Mouse (Mus musculus) CH12.LX (cell line): Measurements from ENCODE around the gene Syt8. TPM values are rescaled to one million over a fixed set of nuclear protein-coding genes. Genes with fewer than 3 reads are reported as not detected.

ENCODE experiments used
- DNase-seq: peaks from one replicate; pipeline ENCODE4 v3.0.0-alpha.2; 2013; ENCODE audit errors: extremely low read depth
- H3K27ac ChIP-seq: 2 replicates; pipeline ENCODE4 v1.5.1; 2012; ENCODE audit warnings: low read depth, mild to moderate bottlenecking, control low read depth, moderate library complexity; ENCODE audit not compliant: insufficient read depth
- H3K27me3 ChIP-seq: replicated peaks from 2 replicates; pipeline ENCODE3; 2012; ENCODE audit warnings: inconsistent platforms
- H3K36me3 ChIP-seq, 2 experiments: replicated peaks in 1 of 2; 2 replicates each; pipeline versions ENCODE3 to v1.6.1; 2012; ENCODE audit warnings: inconsistent platforms in 1 of 2, low read length in 1 of 2, mild to moderate bottlenecking in 1 of 2, mixed read lengths in 1 of 2, moderate library complexity in 1 of 2; ENCODE audit not compliant: control insufficient read depth in 1 of 2, insufficient read depth in 1 of 2
- H3K4me1 ChIP-seq, 2 experiments: 2 replicates each; pipeline ENCODE4 v1.6.1; 2012; ENCODE audit warnings: inconsistent platforms in 1 of 2, moderate library complexity in 1 of 2; ENCODE audit not compliant: insufficient read depth in 2 of 2, control insufficient read depth in 1 of 2
- H3K4me2 ChIP-seq: 2 replicates; pipeline ENCODE4 v1.6.1; 2012; ENCODE audit warnings: low read depth, mild to moderate bottlenecking, control low read depth; ENCODE audit not compliant: poor library complexity, insufficient read depth, severe bottlenecking
- H3K4me3 ChIP-seq, 3 experiments: fragments of 150-350 bp in 1 of 3; sonication (generic) in 1 of 3; replicated peaks in 1 of 3; 2 replicates each; pipeline versions ENCODE3 to v1.5.1; 2011 to 2012; ENCODE audit warnings: low read depth in 2 of 3, low read length in 2 of 3, mild to moderate bottlenecking in 2 of 3, moderate library complexity in 2 of 3, control low read depth in 1 of 3, improper control_type of control experiment in 1 of 3, inconsistent platforms in 1 of 3, mixed read lengths in 1 of 3; ENCODE audit not compliant: poor library complexity in 1 of 3
- H3K79me2 ChIP-seq: replicated peaks from 2 replicates; pipeline ENCODE4 v1.6.1; 2012; ENCODE audit warnings: mild to moderate bottlenecking, moderate library complexity; ENCODE audit not compliant: control insufficient read depth, poor library complexity, insufficient read depth, severe bottlenecking; ENCODE audit errors: extremely low read depth
- H3K9ac ChIP-seq: 2 replicates; pipeline ENCODE4 v1.6.1; 2012; ENCODE audit warnings: low read depth, mild to moderate bottlenecking, control low read depth, moderate library complexity; ENCODE audit not compliant: insufficient read depth
- H3K9me3 ChIP-seq: replicated peaks from 2 replicates; pipeline ENCODE3; 2012; ENCODE audit warnings: low read length, inconsistent platforms, mixed read lengths
- BHLHE40 ChIP-seq: IDR thresholded peaks from 2 replicates; pipeline ENCODE4 v1.6.1; 2011; ENCODE audit warnings: mild to moderate bottlenecking, low read depth, low read length, improper control_type of control experiment
- CHD1 ChIP-seq: IDR thresholded peaks from 2 replicates; pipeline ENCODE4 v1.6.1; 2012; ENCODE audit warnings: low read depth, low read length, improper control_type of control experiment, inconsistent platforms
- CTCF ChIP-seq, 2 experiments: IDR thresholded peaks in 1 of 2; conservative IDR thresholded peaks in 1 of 2; 2 replicates each; pipeline ENCODE4 v1.5.1; 2011 to 2012; ENCODE audit warnings: low read depth in 2 of 2, low read length in 2 of 2, improper control_type of control experiment in 1 of 2, inconsistent platforms in 1 of 2, mild to moderate bottlenecking in 1 of 2, moderate library complexity in 1 of 2
- ELF1 ChIP-seq: IDR thresholded peaks from 2 replicates; pipeline ENCODE4 v1.6.1; 2014; ENCODE audit warnings: low read depth, mild to moderate bottlenecking, inconsistent platforms, low read length, improper control_type of control experiment
- ETS1 ChIP-seq: conservative IDR thresholded peaks from 2 replicates; pipeline ENCODE4 v1.6.1; 2012; ENCODE audit warnings: low read depth, mild to moderate bottlenecking, inconsistent platforms, low read length, improper control_type of control experiment, moderate library complexity
- GABPA ChIP-seq: IDR thresholded peaks from 2 replicates; pipeline ENCODE4 v1.6.1; 2012; ENCODE audit warnings: low read depth, low read length, improper control_type of control experiment, inconsistent platforms; ENCODE audit not compliant: insufficient replicate concordance
- JUN ChIP-seq: IDR thresholded peaks from 2 replicates; pipeline ENCODE4 v1.6.1; 2011; ENCODE audit warnings: low read depth, mild to moderate bottlenecking, low read length, improper control_type of control experiment, moderate library complexity; ENCODE audit not compliant: insufficient read depth
- KAT2A ChIP-seq: IDR thresholded peaks from 2 replicates; pipeline ENCODE4 v1.6.1; 2012; ENCODE audit warnings: low read length, improper control_type of control experiment, inconsistent platforms; ENCODE audit not compliant: insufficient replicate concordance
- MAFK ChIP-seq: IDR thresholded peaks from 2 replicates; pipeline ENCODE4 v1.6.1; 2011; ENCODE audit warnings: low read length, improper control_type of control experiment; ENCODE audit not compliant: insufficient replicate concordance
- MAX ChIP-seq: IDR thresholded peaks from 2 replicates; pipeline ENCODE4 v1.6.1; 2011; ENCODE audit warnings: low read length, improper control_type of control experiment
- MAZ ChIP-seq: IDR thresholded peaks from 2 replicates; pipeline ENCODE4 v1.6.1; 2012; ENCODE audit warnings: low read depth, mild to moderate bottlenecking, inconsistent platforms, low read length, improper control_type of control experiment, moderate library complexity
- MEF2A ChIP-seq: IDR thresholded peaks from 2 replicates; pipeline ENCODE4 v1.6.1; 2014; ENCODE audit warnings: low read depth, mild to moderate bottlenecking, inconsistent platforms, low read length, improper control_type of control experiment, borderline replicate concordance
- MXI1 ChIP-seq: IDR thresholded peaks from 2 replicates; pipeline ENCODE4 v1.6.1; 2011; ENCODE audit warnings: mild to moderate bottlenecking, low read depth, low read length, improper control_type of control experiment
- MYC ChIP-seq: IDR thresholded peaks from 2 replicates; pipeline ENCODE4 v1.6.1; 2011; ENCODE audit warnings: low read depth, mild to moderate bottlenecking, improper control_type of control experiment, low read length
- NELFE ChIP-seq: IDR thresholded peaks from 2 replicates; pipeline ENCODE4 v1.6.1; 2011; ENCODE audit warnings: low read depth, low read length, improper control_type of control experiment
- NRF1 ChIP-seq: IDR thresholded peaks from 2 replicates; pipeline ENCODE4 v1.6.1; 2014; ENCODE audit warnings: low read depth, mild to moderate bottlenecking, inconsistent platforms, low read length, improper control_type of control experiment, moderate library complexity
- POLR2A ChIP-seq: IDR thresholded peaks from 2 replicates; pipeline ENCODE4 v1.6.1; 2011; ENCODE audit warnings: low read depth, mild to moderate bottlenecking, improper control_type of control experiment, low read length
- POLR2AphosphoS2 ChIP-seq: IDR thresholded peaks from 2 replicates; pipeline ENCODE4 v1.6.1; 2011; ENCODE audit warnings: low read depth, low read length, improper control_type of control experiment
- RCOR1 ChIP-seq: conservative IDR thresholded peaks from 2 replicates; pipeline ENCODE4 v1.6.1; 2012; ENCODE audit warnings: low read depth, mild to moderate bottlenecking, inconsistent platforms, low read length, improper control_type of control experiment
- SIN3A ChIP-seq: IDR thresholded peaks from 2 replicates; pipeline ENCODE4 v1.6.1; 2012; ENCODE audit warnings: low read length, improper control_type of control experiment, inconsistent platforms
- SMC3 ChIP-seq: IDR thresholded peaks from 2 replicates; pipeline ENCODE4 v1.6.1; 2011; ENCODE audit warnings: low read depth, low read length, improper control_type of control experiment
- TBP ChIP-seq: conservative IDR thresholded peaks from 2 replicates; pipeline ENCODE4 v1.6.1; 2011; ENCODE audit warnings: low read depth, low read length, improper control_type of control experiment
- TCF12 ChIP-seq: IDR thresholded peaks from 2 replicates; pipeline ENCODE4 v1.6.1; 2014; ENCODE audit warnings: low read depth, mild to moderate bottlenecking, inconsistent platforms, low read length, improper control_type of control experiment
- USF1 ChIP-seq: IDR thresholded peaks from 2 replicates; pipeline ENCODE4 v1.6.1; 2014; ENCODE audit warnings: low read depth, mild to moderate bottlenecking, inconsistent platforms, low read length, improper control_type of control experiment
- USF2 ChIP-seq: conservative IDR thresholded peaks from 2 replicates; pipeline ENCODE4 v1.6.1; 2011; ENCODE audit warnings: low read depth, low read length, improper control_type of control experiment
- ZC3H11A ChIP-seq: IDR thresholded peaks from 2 replicates; pipeline ENCODE4 v1.6.1; 2012; ENCODE audit warnings: low read depth, mild to moderate bottlenecking, inconsistent platforms, low read length, improper control_type of control experiment
- ZKSCAN1 ChIP-seq: IDR thresholded peaks from 2 replicates; pipeline ENCODE4 v1.6.1; 2012; ENCODE audit warnings: low read depth, inconsistent platforms, low read length, improper control_type of control experiment, borderline replicate concordance
- ZNF384 ChIP-seq: IDR thresholded peaks from 2 replicates; pipeline ENCODE4 v1.6.1; 2012; ENCODE audit warnings: low read depth, low read length, improper control_type of control experiment, inconsistent platforms
- dilution Hi-C: fragments of 300-500 bp; cut with MboI; formaldehyde crosslinking; loops from 2 replicates; pipeline ENCODE4 v1.14.3; 2020; ENCODE audit warnings: low sequenced_read_pairs; ENCODE audit not compliant: extremely low pct_unique_long_range_greater_than_20kb, extremely low pct_ligation_motif_present
- in situ Hi-C: fragments of 300-500 bp; cut with MboI; formaldehyde crosslinking; loops from 3 replicates; pipeline ENCODE4 v1.14.3; 2019; ENCODE audit warnings: low sequenced_read_pairs, low pct_ligation_motif_present, low pct_unique_long_range_greater_than_20kb, mixed read lengths
- polyA plus RNA-seq: library from polyadenylated mRNA; unstranded; fragments of >175 nt; gene quantifications from 2 replicates; pipeline ENCODE4 v1.2.1, GENCODE M21; 2012; ENCODE audit warnings: low read depth; ENCODE audit not compliant: insufficient read length
- total RNA-seq, 2 experiments: library from RNA; depleted of rRNA; stranded (reverse); fragments of 300-350 nt in 1 of 2; fragments of >200 nt in 1 of 2; gene quantifications; 2 replicates each; pipeline ENCODE4 v1.2.3; 2012 to 2014

Syt8 gene
- total and polyA plus RNA-seq, 3 experiments = not detected

- H3K9me3 ChIP-seq = no peaks in the 10 kb centered on the region
- peak overlapping the region; percentile 71 for H3K4me2 ChIP-seq
- peaks cover 14 to 33% of the 10 kb centered on the region in 2 experiments for H3K4me1 ChIP-seq
- TF ChIP-seq POLR2AphosphoS2 = no peak
- no peak for TF ChIP-seq MXI1
- TF ChIP-seq GABPA = no peak
- no peak for TF ChIP-seq MAFK
- no peak for TF ChIP-seq MEF2A
- no peak for TF ChIP-seq ELF1
- no peak for TF ChIP-seq KAT2A
- no peak for TF ChIP-seq BHLHE40
- TF ChIP-seq CHD1 = no peak
- TF ChIP-seq ETS1 = no peak
- TF ChIP-seq MYC = no peak
- TF ChIP-seq USF1 = no peak
- TF ChIP-seq ZC3H11A = no peak
- no peak for TF ChIP-seq TCF12
- no peak for TF ChIP-seq ZNF384
- no peak for TF ChIP-seq SMC3
- no peak for TF ChIP-seq JUN
- no peak for TF ChIP-seq CTCF (conservative IDR thresholded peaks at IDR 0.05 in 1 of 2, IDR thresholded peaks at IDR 0.05 in 1 of 2; ENCODE audit: low read depth in 2 of 2, low read length in 2 of 2)
- no peak for TF ChIP-seq NELFE
- TF ChIP-seq, all 38 proteins: peak for 0
- dilution Hi-C loops (no loop called here), in situ Hi-C loops (loop anchor here (5.0 kb wide), 1 partner anchor 34 kb away; no protein-coding TSS in a partner anchor)
- H3K4me3 ChIP-seq = peak overlapping the region; percentile 76 to 80 (median 77)
- peaks cover 33 to 43% of the 10 kb centered on the region in 2 experiments for H3K36me3 ChIP-seq
- H3K27me3 ChIP-seq = no peaks in the 10 kb centered on the region
- DNase-seq = no peak
- H3K9ac ChIP-seq = peak overlapping the region; percentile 50
- no peak overlapping the region for H3K27ac ChIP-seq
- H3K79me2 ChIP-seq = peaks cover 9% of the 10 kb centered on the region
These were observed 47.9 kb upstream of the Syt8 start for GRCm38 (mm10) chr7:142386621-142387201.

GRCm38 (mm10) chr7:142387419-142388148, 47.1 kb upstream of the Syt8 start, which contains the start of gene Ctsd:
Gene Ctsd (minus strand): TSS chr7:142388038.
- no peaks in the 10 kb centered on the region for H3K9me3 ChIP-seq
- peak within 1 kb of the TSS; percentile 76 to 80 (median 77) for H3K4me3 ChIP-seq
- peaks cover 25 to 34% of the 10 kb centered on the region in 2 experiments for H3K36me3 ChIP-seq
- peaks cover 9% of the 10 kb centered on the region for H3K79me2 ChIP-seq
- H3K9ac ChIP-seq = peak within 1 kb of the TSS; percentile 50
- peaks cover 15 to 42% of the 10 kb centered on the region in 2 experiments for H3K4me1 ChIP-seq
- peak within 1 kb of the TSS; percentile 71 for H3K4me2 ChIP-seq
- dilution Hi-C loops = no loop called here
- no peak within 1 kb of the TSS; the same call in 1 of the 2 replicates for H3K27ac ChIP-seq
- TF ChIP-seq BHLHE40 (peak; percentile 93), USF2 (peak; percentile 90), NRF1 (peak; percentile 79), POLR2AphosphoS2 (no peak), ELF1 (peak; percentile 78), RCOR1 (no peak), MAX (0 out of 2 replicates have a peak, but pooled peaks have one; percentile 73), TBP (no peak), MAZ (no peak), ZKSCAN1 (no peak), USF1 (peak; percentile 94), SIN3A (peak; percentile 81), POLR2A (peak; percentile 80), TCF12 (0 out of 2 replicates have a peak, but pooled peaks have one; percentile 27), MXI1 (peak; percentile 72), GABPA (no peak)
- TF ChIP-seq, all 38 proteins: peak for 10
- peak; percentile 86 for DNase-seq
- in situ Hi-C loops = loop anchor here (5.0 kb wide), 1 partner anchor 35 kb away; no protein-coding TSS in a partner anchor
- H3K27me3 ChIP-seq = no peaks in the 10 kb centered on the region
